Mouse (Mus musculus): ENCODE results near the gene Gm3468.
A peak's percentile ranks its signal among the peaks of the same experiment; 100 is the strongest.
"Not testable (repeated sequence)": the region's sequence is repeated elsewhere in the genome, so short reads cannot be mapped to it uniquely, and the experiment has no call there.

The Gm3468 gene

DNA sequence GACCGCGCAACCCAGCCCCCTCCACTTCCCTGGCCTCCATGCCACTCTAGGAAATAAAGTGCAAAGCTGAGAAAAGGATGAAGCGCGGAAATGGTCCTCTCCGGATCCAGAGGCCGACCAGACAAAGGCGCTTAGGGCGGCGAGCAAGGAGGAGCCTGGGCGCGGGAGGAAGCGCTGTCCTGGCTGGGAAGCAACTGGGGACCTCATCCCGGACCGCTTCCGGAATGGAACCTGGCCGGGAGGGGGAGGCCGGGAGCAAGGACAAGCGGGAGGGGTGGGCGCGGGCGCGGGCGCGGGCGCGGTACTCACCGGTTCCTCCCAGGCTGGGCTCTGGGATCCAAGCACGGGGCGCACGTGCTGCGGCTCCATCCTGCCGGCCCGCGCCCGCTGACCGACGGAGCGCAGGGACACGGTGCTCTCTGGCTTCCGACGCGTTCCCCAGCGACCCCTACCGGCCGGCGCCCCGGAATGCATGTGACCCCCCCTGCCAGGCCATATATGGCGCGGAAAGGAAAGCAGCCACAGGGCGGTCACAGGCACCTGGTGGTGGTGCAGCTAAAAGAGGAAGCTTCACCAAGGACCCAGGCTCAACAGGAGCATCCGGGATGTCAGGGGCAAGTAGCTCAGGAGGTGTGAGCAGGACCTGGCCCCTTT lies at the start of gene Gm3468:
Gene Gm3468, minus strand, starts transcription at position 394 of the 654 bp plus-strand sequence.
- peak; percentile 5 for DNase-seq

- not testable (repeated sequence) for DNase-seq
These were observed 17.2 kb upstream of the Gm3468 start, which contains the start of gene Gm3476 for GRCm38 (mm10) chr14:6125707-6126106. Gene Gm3476, minus strand, starts transcription at chr14:6125807.

DNA sequence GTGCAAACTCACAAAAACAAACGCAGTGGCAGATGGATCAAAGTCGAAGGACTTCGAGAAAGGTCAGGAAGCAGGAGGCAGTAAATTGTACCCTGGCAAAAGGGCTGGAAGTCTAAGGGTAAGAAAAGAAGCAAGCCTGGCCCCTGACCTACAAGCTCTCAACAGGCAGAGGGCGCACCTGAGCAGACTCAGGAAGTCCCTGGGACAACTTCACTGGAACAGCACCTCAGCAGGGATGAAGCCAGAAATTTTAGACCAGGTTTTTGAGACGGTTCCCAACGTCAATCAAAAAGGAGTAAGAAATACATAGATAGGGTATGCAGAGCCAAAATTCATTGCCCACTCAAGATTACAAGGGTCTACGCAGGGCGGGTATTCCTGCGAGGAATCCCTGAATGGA lies 965 bp downstream of the Gm3468 start:
- DNase-seq: not testable (repeated sequence)

- DNase-seq: not testable (repeated sequence)
These were observed 14.6 kb downstream of the Gm3468 start, which contains the start of gene Gm8206 for GRCm38 (mm10) chr14:6093842-6094241. Gene Gm8206, minus strand, starts transcription at chr14:6093942.

DNA sequence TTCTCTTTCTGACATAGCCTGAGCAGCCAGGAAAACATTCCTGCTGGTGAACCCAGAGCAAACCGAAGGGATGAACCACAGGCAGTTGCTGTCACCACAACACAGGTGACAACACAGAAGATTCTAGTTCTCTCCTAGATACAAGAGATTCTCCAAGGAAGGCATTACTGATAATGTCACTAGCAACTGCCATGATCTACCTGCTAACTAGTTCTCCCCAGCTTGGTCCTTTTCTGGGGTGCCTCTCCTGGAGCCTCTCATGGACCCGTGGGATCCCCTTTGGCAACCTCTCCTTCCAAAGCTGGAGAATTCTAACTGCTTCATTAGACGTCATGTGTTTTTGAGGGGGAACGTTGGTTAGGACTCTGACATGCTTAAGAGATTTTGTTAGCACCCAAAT lies 50.3 kb downstream of the Gm3468 start, which contains the start of gene Gm6337:
Gene Gm6337, minus strand, starts transcription at position 101 of the 400 bp plus-strand sequence.
- DNase-seq: not testable (repeated sequence)

All from cerebellum, adult 9-11 months (tissue).